Mouse (Mus musculus) frontal cortex, postnatal 14 days (tissue): Measurements from ENCODE around the gene Fam43a.

ENCODE experiments used
- DNase-seq, 2 experiments: peaks; one replicate each; pipeline ENCODE4 v3.0.0; 2022; ENCODE audit warnings: low spot score in 2 of 2

Fam43a gene

GRCm38 (mm10) chr16:30629509-30629908, 30.0 kb downstream of the Fam43a start:
- no peak for DNase-seq

GRCm38 (mm10) chr16:30633906-30634746, 34.6 kb downstream of the Fam43a start:
- no peak for DNase-seq

GRCm38 (mm10) chr16:30638586-30638985, 39.1 kb downstream of the Fam43a start:
- DNase-seq: no peak

GRCm38 (mm10) chr16:30640591-30640990, 41.1 kb downstream of the Fam43a start:
- DNase-seq: no peak

- DNase-seq: no peak
Measured at GRCm38 (mm10) chr16:30641408-30641807, 41.9 kb downstream of the Fam43a start.

GRCm38 (mm10) chr16:30642229-30642628, 42.7 kb downstream of the Fam43a start:
- DNase-seq: no peak

GRCm38 (mm10) chr16:30644981-30645380, 45.5 kb downstream of the Fam43a start:
- DNase-seq: no peak

GRCm38 (mm10) chr16:30645841-30646558, 46.5 kb downstream of the Fam43a start:
- no peak for DNase-seq

- DNase-seq: no peak
Measured at GRCm38 (mm10) chr16:30646856-30647255, 47.3 kb downstream of the Fam43a start.

GRCm38 (mm10) chr16:30651292-30651691, 51.8 kb downstream of the Fam43a start:
- DNase-seq: no peak
